Comparison of ENCODE assay signal across 18 mouse cellular contexts in genomic region chr15:80162401-80162964, GRCm38 (mm10). TPM values are rescaled to one million over a fixed set of nuclear protein-coding genes. Genes with fewer than 3 reads are reported as not detected.
DNase-seq lines count a peak whose midpoint lies in the region; TF ChIP-seq lines count a peak whose summit lies in the region.
"Had no signal": no experiment of that assay in that cellular context is flagged by ENCODE, and none has a peak within 500 bp of the region (broad histone marks: within the 10 kb centered on the region; RNA-seq: fewer than 3 reads in every experiment).

No protein-coding gene starts in this region.

- no peak overlapping the region for H3K4me3 ChIP-seq in heart, adult 2 months
- H3K4me3 ChIP-seq: embryonic facial prominence, embryonic 13.5 days; forebrain, embryonic 13.5 days; heart, embryonic 13.5 days; hindbrain, embryonic 13.5 days had no signal

- peak; percentile 49 for DNase-seq in cerebellum, adult 11 months
- DNase-seq in cerebellum, adult 8-10 months: no peak
- DNase-seq in heart, adult 11 months: peak; percentile 88
- DNase-seq in heart, adult 2 months: no peak
- DNase-seq in right cerebral cortex, postnatal 10 days (ENCODE audit: low spot score in 2 of 2): peak; percentile 35 to 44
- DNase-seq in right cerebral cortex, postnatal 25 days: no peak
- no peak for DNase-seq in adipocyte (ENCODE audit: low spot score)
- DNase-seq: adrenal gland, postnatal 10 days; B cell, adult 2 months; gastrocnemius, postnatal 14 days; heart, postnatal 36 days; kidney, adult 11 months had no signal

- H3K79me2 ChIP-seq in heart, adult 2 months (replicated peaks; ENCODE audit: control insufficient read depth, insufficient read depth, low read length): no peaks in the 10 kb centered on the region

- TF ChIP-seq POLR2A in heart, adult 2 months (IDR thresholded peaks at IDR 0.05; ENCODE audit: insufficient read depth, low read depth, low read length): no peak

- 87% methylated on average over 4 of the region's 4 CpGs for WGBS in heart, adult 2 months

- TF ChIP-seq EP300 in heart, adult 2 months (IDR thresholded peaks at IDR 0.05; ENCODE audit: insufficient read depth, low read depth, low read length): no peak

- no peak overlapping the region for H3K9ac ChIP-seq in heart, adult 2 months (ENCODE audit: low read depth, low read length)
- H3K9ac ChIP-seq: embryonic facial prominence, embryonic 13.5 days; forebrain, embryonic 13.5 days; forebrain, postnatal 0 days; heart, embryonic 13.5 days; hindbrain, embryonic 13.5 days had no signal

- H3K36me3 ChIP-seq in heart, adult 2 months (ENCODE audit: control insufficient read depth, insufficient read depth, low read length): no peaks in the 10 kb centered on the region; the same call in 1 of the 2 replicates

- H3K27ac ChIP-seq in heart, adult 2 months: no peak overlapping the region
- H3K27ac ChIP-seq: embryonic facial prominence, embryonic 13.5 days; forebrain, embryonic 13.5 days; heart, embryonic 13.5 days; hindbrain, embryonic 13.5 days had no signal

- 0 out of 2 replicates have a peak, but pooled peaks cover 2% of the 10 kb centered on the region for H3K4me1 ChIP-seq in heart, adult 2 months (ENCODE audit: control insufficient read depth, insufficient read depth, low read length)
- H3K4me1 ChIP-seq: forebrain, embryonic 13.5 days had no signal

- intact Hi-C loops in heart, adult 2 months (cut with DNase I): no loop called here

- H3K27me3 ChIP-seq in heart, adult 2 months (ENCODE audit: control insufficient read depth, insufficient read depth, low read length): no peaks in the 10 kb centered on the region
- H3K27me3 ChIP-seq: embryonic facial prominence, embryonic 13.5 days; forebrain, embryonic 13.5 days; heart, embryonic 13.5 days; hindbrain, embryonic 13.5 days had no signal

- TF ChIP-seq CTCF in heart, adult 2 months (IDR thresholded peaks at IDR 0.05): no peak

RNA-seq across cellular contexts. Expression of gene Mgat3, which starts 11.0 kb away (rescaled TPM):
- 1 to 10 TPM; 2.3 to 3.5 TPM for total RNA-seq in heart, adult 2 months (2021)
- 4.9 and 5.5 TPM in 2 replicates for polyA plus RNA-seq in heart, adult 2 months (2012; rRNA removed)
- total RNA-seq: G1E had no signal
- polyA plus RNA-seq: G1E had no signal

RNA-seq across cellular contexts. Expression of gene Tab1, which starts 29.6 kb away (rescaled TPM):
- total RNA-seq in heart, adult 2 months (2021): 10 to 100 TPM; 17.8 to 24.5 TPM
- polyA plus RNA-seq in heart, adult 2 months (2012; rRNA removed): 24.1 and 29.3 TPM in 2 replicates

Comparison
In these comparisons a context has a peak if more than half of its experiments do, and no peak if none do; other contexts are left out.
1. DNase-seq: peak in cerebellum, adult 11 months (single experiment), heart, adult 11 months (single experiment) and right cerebral cortex, postnatal 10 days (2 of 2); none in cerebellum, adult 8-10 months (single experiment), heart, adult 2 months (0 of 2), right cerebral cortex, postnatal 25 days (single experiment) and adipocyte (single experiment).